In the genomic region with DNA sequence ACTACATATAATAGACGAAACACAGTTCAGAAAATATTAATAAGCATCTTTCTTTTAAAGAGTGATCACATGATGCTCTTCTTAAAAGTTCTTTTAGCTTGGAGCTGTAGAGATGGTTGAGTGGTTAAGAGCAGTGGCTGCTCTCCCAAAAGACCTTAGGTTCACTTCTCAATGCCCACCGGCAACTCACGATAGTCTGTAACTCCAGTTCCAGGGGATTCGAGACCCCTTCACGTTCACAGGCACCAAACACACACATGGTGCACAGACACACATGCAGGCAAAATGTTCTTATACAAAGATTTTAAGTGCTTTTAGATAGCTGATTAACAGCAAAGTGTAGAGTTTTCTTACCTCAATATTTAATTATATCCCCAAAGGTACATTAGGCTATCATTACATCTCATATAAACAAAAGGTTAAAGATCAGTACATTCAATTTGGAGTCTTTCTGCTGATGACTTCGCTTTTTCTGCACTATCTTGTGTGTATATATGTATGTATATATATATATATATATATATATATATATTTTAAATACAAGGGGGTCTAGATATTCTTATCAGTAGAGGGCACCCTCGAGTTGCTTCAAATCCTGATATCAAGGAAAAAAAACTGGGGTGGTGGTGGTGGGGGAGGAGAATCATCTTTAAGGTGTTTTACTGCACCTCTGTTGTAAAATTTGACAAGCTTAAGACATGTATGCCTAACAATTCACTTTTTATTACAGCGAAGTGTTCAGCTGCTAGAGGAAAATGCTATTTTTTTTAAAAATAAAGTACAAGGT, we compare ENCODE assay signal across 9 mouse cellular contexts. TPM values are rescaled to one million over a fixed set of nuclear protein-coding genes. Genes with fewer than 3 reads are reported as not detected.
DNase-seq lines count a peak whose midpoint lies in the region; ATAC-seq and TF ChIP-seq lines count a peak whose summit lies in the region.
"Had no signal": no experiment of that assay in that cellular context is flagged by ENCODE, and none has a peak within 500 bp of the region (broad histone marks: within the 10 kb centered on the region; RNA-seq: fewer than 3 reads in every experiment).

No protein-coding gene starts in this region.

- peaks cover 5% of the 10 kb centered on the region; the same call in 1 of the 2 replicates for H3K27me3 ChIP-seq in kidney, embryonic 14.5 days (ENCODE audit: control insufficient read depth, insufficient read depth, low read length)
- H3K27me3 ChIP-seq in kidney, adult 2 months (replicated peaks; ENCODE audit: control insufficient read depth, insufficient read depth, low read length), result no peaks in the 10 kb centered on the region
- peaks cover 40% of the 10 kb centered on the region for H3K27me3 ChIP-seq in embryonic facial prominence, embryonic 13.5 days
- H3K27me3 ChIP-seq in intestine, embryonic 15.5 days (replicated peaks), result no peaks in the 10 kb centered on the region
- H3K27me3 ChIP-seq in neural tube, embryonic 15.5 days (replicated peaks), result no peaks in the 10 kb centered on the region

- H3K4me3 ChIP-seq in kidney, embryonic 14.5 days (ENCODE audit: low read length), result no peak overlapping the region
- H3K4me3 ChIP-seq in kidney, adult 2 months (ENCODE audit: insufficient read depth, low read depth, low read length), result no peak overlapping the region
- H3K4me3 ChIP-seq in embryonic facial prominence, embryonic 13.5 days, result no peak overlapping the region
- H3K4me3 ChIP-seq in intestine, embryonic 15.5 days (replicated peaks), result peak overlapping the region; percentile 65
- H3K4me3 ChIP-seq in neural tube, embryonic 15.5 days (replicated peaks), result peak overlapping the region; percentile 67

- TF ChIP-seq CTCF in kidney, adult 2 months (conservative IDR thresholded peaks at IDR 0.05; ENCODE audit: insufficient read depth, insufficient read length, low read depth, low read length), result no peak

- no peak for ATAC-seq in kidney, embryonic 14.5 days (ENCODE audit: low FRiP score, low TSS enrichment)
- ATAC-seq in embryonic facial prominence, embryonic 13.5 days (ENCODE audit: insufficient number of reproducible peaks, insufficient read depth, low FRiP score, low TSS enrichment, low read depth), result no peak
- no peak for ATAC-seq in intestine, embryonic 15.5 days
- ATAC-seq in neural tube, embryonic 15.5 days (ENCODE audit: low FRiP score), result no peak

- H3K9me3 ChIP-seq in kidney, embryonic 14.5 days (ENCODE audit: control insufficient read depth, low read length), result no peaks in the 10 kb centered on the region
- no peaks in the 10 kb centered on the region for H3K9me3 ChIP-seq in embryonic facial prominence, embryonic 13.5 days
- no peaks in the 10 kb centered on the region for H3K9me3 ChIP-seq in intestine, embryonic 15.5 days
- H3K9me3 ChIP-seq in neural tube, embryonic 15.5 days (replicated peaks), result no peaks in the 10 kb centered on the region

- peak overlapping the region; percentile 79; the same call in 1 of the 2 replicates for H3K4me2 ChIP-seq in kidney, embryonic 14.5 days (replicated peaks; ENCODE audit: low read depth, low read length)
- peak overlapping the region; percentile 91; the same call in 1 of the 2 replicates for H3K4me2 ChIP-seq in embryonic facial prominence, embryonic 13.5 days
- peak overlapping the region; percentile 94; the same call in 1 of the 2 replicates for H3K4me2 ChIP-seq in intestine, embryonic 15.5 days (replicated peaks)
- peak overlapping the region; percentile 89 for H3K4me2 ChIP-seq in neural tube, embryonic 15.5 days

- DNase-seq in kidney, adult 2 months, result no peak
- DNase-seq in right cerebral cortex, adult 18-20 months, result no peak
- no peak for DNase-seq in adrenal gland, adult 8-10 months
- DNase-seq in right cerebral cortex, postnatal 25 days, result no peak

- H3K27ac ChIP-seq in kidney, embryonic 14.5 days (ENCODE audit: low read depth, low read length), result no peak overlapping the region
- no peak overlapping the region for H3K27ac ChIP-seq in kidney, adult 2 months (ENCODE audit: insufficient read depth, low read depth, low read length)
- no peak overlapping the region for H3K27ac ChIP-seq in embryonic facial prominence, embryonic 13.5 days
- H3K27ac ChIP-seq in intestine, embryonic 15.5 days, result no peak overlapping the region
- H3K27ac ChIP-seq in neural tube, embryonic 15.5 days (replicated peaks), result peak overlapping the region; percentile 87

- WGBS in kidney, embryonic 14.5 days, result 56% methylated on average over 8 of the region's 8 CpGs
- 62% methylated on average over 8 of the region's 8 CpGs for WGBS in kidney, adult 2 months
- WGBS in embryonic facial prominence, embryonic 13.5 days, result 53% methylated on average over 8 of the region's 8 CpGs
- 46% methylated on average over 8 of the region's 8 CpGs for WGBS in intestine, embryonic 15.5 days
- 30% methylated on average over 8 of the region's 8 CpGs for WGBS in neural tube, embryonic 15.5 days

- no peak overlapping the region for H3K9ac ChIP-seq in kidney, embryonic 14.5 days (ENCODE audit: low read depth, low read length)
- H3K9ac ChIP-seq in embryonic facial prominence, embryonic 13.5 days, result no peak overlapping the region
- H3K9ac ChIP-seq in intestine, embryonic 15.5 days, result peak overlapping the region; percentile 68; the same call in 1 of the 2 replicates
- peak overlapping the region; percentile 78; the same call in 1 of the 2 replicates for H3K9ac ChIP-seq in neural tube, embryonic 15.5 days (replicated peaks)

- no peak for TF ChIP-seq POLR2A in kidney, adult 2 months (IDR thresholded peaks at IDR 0.05; ENCODE audit: low read depth, low read length)

- H3K36me3 ChIP-seq in kidney, embryonic 14.5 days (ENCODE audit: control insufficient read depth, insufficient read depth, low read length), result no peaks in the 10 kb centered on the region
- H3K36me3 ChIP-seq in kidney, adult 2 months (ENCODE audit: control insufficient read depth, insufficient read depth, low read length), result no peaks in the 10 kb centered on the region
- H3K36me3 ChIP-seq in embryonic facial prominence, embryonic 13.5 days, result no peaks in the 10 kb centered on the region
- no peaks in the 10 kb centered on the region for H3K36me3 ChIP-seq in intestine, embryonic 15.5 days
- no peaks in the 10 kb centered on the region for H3K36me3 ChIP-seq in neural tube, embryonic 15.5 days
- H3K36me3 ChIP-seq: G1E had no signal

- peaks cover 19% of the 10 kb centered on the region for H3K4me1 ChIP-seq in kidney, embryonic 14.5 days (ENCODE audit: control insufficient read depth, insufficient read depth, low read length)
- peaks cover 9% of the 10 kb centered on the region for H3K4me1 ChIP-seq in kidney, adult 2 months (ENCODE audit: control insufficient read depth, insufficient read depth, low read length)
- peaks cover 42% of the 10 kb centered on the region for H3K4me1 ChIP-seq in embryonic facial prominence, embryonic 13.5 days
- H3K4me1 ChIP-seq in intestine, embryonic 15.5 days (replicated peaks), result peaks cover 18% of the 10 kb centered on the region; the same call in 1 of the 2 replicates
- peaks cover 47% of the 10 kb centered on the region for H3K4me1 ChIP-seq in neural tube, embryonic 15.5 days

RNA-seq across cellular contexts. Expression of a gene that starts 2.5 kb away (rescaled TPM):
- 12.3 and 16.4 TPM in 2 replicates for polyA plus RNA-seq in kidney, embryonic 14.5 days (2014; fragmentation: Nextera tagmentation; extraction: Ambion mirVana)
- 13.8 and 16.2 TPM in 2 replicates for polyA plus RNA-seq in kidney, adult 2 months (2012; rRNA removed)
- 14.3 and 18.8 TPM in 2 replicates for polyA plus RNA-seq in embryonic facial prominence, embryonic 13.5 days (2015; fragmentation: Nextera tagmentation; extraction: Ambion mirVana)
- 30.5 and 32.5 TPM in 2 replicates for polyA plus RNA-seq in intestine, embryonic 15.5 days (2015; fragmentation: Nextera tagmentation; extraction: Ambion mirVana)
- 43.3 and 53.7 TPM in 2 replicates for polyA plus RNA-seq in neural tube, embryonic 15.5 days (2015; fragmentation: Nextera tagmentation; extraction: Ambion mirVana)
- total RNA-seq in adrenal gland, adult 8-10 months (2022), result 10 to 100 TPM; 17.1 to 19.4 (median 18.3) TPM
- polyA plus RNA-seq: G1E had no signal

Comparison
In these comparisons a context has a peak if more than half of its experiments do, and no peak if none do; other contexts are left out.
1. H3K4me3 ChIP-seq: peak in intestine, embryonic 15.5 days (single experiment) and neural tube, embryonic 15.5 days (single experiment); none in kidney, embryonic 14.5 days (single experiment), kidney, adult 2 months (single experiment) and embryonic facial prominence, embryonic 13.5 days (single experiment).
2. H3K9ac ChIP-seq: peak in intestine, embryonic 15.5 days (single experiment) and neural tube, embryonic 15.5 days (single experiment); none in kidney, embryonic 14.5 days (single experiment) and embryonic facial prominence, embryonic 13.5 days (single experiment).
3. Peak in every context shown above with its lines, with median percentiles within 50 percentile points of each other: H3K4me2 ChIP-seq.